Mouse (Mus musculus): ENCODE results near the gene Myo16. TPM values are rescaled to one million over a fixed set of nuclear protein-coding genes. Genes with fewer than 3 reads are reported as not detected.

Gene Myo16
- polyA plus RNA-seq, 1 experiment from 2014 or later = not detected

DNA sequence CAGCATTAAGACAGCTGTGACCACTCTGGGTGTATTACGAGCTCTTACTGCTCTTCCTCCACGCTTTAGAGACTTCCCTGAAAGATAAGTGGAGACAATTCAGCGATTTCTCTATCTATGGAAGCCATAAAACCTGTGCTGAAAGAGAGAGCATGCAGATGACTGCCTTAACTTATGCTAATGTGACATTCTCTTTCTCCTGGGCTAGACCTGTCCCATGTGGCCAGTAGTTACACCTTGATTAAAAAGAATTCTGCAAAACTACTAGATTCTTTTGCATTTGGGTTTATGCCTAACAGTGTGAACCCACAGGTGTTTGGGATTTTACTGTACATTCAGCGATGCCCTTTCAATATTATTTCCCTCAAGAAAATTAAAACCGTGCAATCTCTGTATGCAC lies 328.4 kb downstream of the Myo16 start:
- Histone ChIP-seq H3K4me3 (replicated peaks) (no peak overlapping the region), H3K27me3 (no peaks in the 10 kb centered on the region), H3K4me1 (replicated peaks) (no peaks in the 10 kb centered on the region), H3K4me2 (no peak overlapping the region), H3K9me3 (replicated peaks) (no peaks in the 10 kb centered on the region), H3K9ac (no peak overlapping the region), H3K27ac (no peak overlapping the region), H3K36me3 (no peaks in the 10 kb centered on the region)
- ATAC-seq (ENCODE audit: low read depth) = no peak
- WGBS (ENCODE audit: insufficient replicate concordance) = 54% methylated on average over 5 of the region's 5 CpGs
- no peak for DNase-seq

DNA sequence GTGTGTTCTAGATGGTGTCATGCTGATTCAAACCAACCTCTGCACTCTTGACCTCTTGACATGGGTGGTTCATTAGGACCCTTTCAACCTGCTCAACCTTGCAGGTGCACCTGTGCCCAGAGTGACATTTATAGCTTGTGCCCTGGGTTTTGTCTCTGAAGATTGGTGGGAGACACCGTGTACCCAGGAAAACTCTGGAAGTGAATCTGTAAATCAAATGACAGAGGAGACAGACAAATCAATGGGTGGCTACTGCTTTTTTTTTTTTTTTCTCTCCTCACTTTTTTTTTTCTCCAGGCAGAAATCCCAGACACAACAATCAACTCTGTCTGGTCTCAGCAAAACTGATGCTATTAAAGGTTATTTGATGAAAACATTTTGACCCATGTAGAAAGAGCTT lies 329.2 kb downstream of the Myo16 start:
- Histone ChIP-seq H3K36me3 (no peaks in the 10 kb centered on the region), H3K4me2 (no peak overlapping the region), H3K9me3 (replicated peaks) (no peaks in the 10 kb centered on the region), H3K27ac (no peak overlapping the region), H3K4me1 (replicated peaks) (no peaks in the 10 kb centered on the region), H3K9ac (no peak overlapping the region), H3K27me3 (no peaks in the 10 kb centered on the region), H3K4me3 (replicated peaks) (no peak overlapping the region)
- no peak for ATAC-seq (ENCODE audit: low read depth)
- DNase-seq = no peak
- WGBS (ENCODE audit: insufficient replicate concordance) = 55% methylated on average over 1 of the region's 1 CpGs

DNA sequence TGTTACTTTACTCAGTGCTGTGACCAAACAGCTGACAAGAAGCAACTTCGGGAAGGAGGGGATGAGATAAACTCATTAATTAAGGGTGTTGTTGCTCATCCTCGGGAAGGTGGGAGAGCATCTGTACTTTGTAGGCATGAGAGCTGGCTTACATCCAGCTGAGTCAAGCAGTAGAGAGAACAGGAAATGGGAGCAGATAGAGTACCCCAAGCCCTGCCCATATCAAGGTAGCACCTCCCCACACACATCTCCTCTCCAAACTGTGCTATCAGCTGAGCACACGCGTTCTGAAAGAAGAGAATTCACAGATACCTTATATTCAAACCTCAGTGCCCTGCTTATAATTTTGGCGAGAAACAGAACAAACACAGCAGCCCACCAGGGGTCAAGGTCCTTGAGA lies 330.1 kb downstream of the Myo16 start:
- WGBS (ENCODE audit: insufficient replicate concordance) = 36% methylated on average over 5 of the region's 5 CpGs
- Histone ChIP-seq H3K36me3 (no peaks in the 10 kb centered on the region), H3K27me3 (no peaks in the 10 kb centered on the region), H3K4me2 (no peak overlapping the region), H3K9ac (no peak overlapping the region), H3K4me1 (replicated peaks) (no peaks in the 10 kb centered on the region), H3K27ac (no peak overlapping the region), H3K4me3 (replicated peaks) (no peak overlapping the region), H3K9me3 (replicated peaks) (no peaks in the 10 kb centered on the region)
- ATAC-seq (ENCODE audit: low read depth) = no peak
- DNase-seq = no peak

DNA sequence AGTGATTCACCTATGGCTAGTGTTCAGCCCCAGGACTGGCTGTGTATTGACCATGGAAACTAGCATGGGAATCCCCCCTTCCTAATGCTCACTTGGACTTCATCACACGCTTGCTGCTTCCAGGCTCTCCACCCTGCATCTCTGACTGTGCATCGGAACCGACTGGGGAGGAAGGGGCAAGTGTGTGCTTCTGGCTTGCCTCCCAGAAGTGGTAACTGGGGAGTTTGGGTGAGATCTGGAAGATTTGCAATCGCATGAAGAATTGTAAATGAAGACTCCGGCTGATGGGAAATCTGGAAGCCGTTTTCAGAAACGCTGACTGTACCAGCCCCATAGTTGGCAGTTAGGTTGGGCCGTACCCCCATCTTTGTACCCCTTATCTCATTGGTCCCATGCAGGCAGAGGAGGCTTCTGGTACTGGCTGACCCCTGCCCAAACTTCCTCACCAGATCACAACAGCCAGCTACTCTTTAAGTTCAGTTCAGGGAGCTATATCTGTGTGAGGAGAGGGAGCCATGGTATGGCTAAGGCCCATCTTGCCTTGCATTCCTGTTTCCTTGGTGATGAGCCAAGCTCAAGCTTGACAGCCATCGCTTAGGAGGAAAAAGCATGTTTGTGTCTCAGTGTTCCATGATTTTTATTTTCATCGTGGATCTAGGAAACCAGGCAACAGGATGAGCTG lies 336.2 kb downstream of the Myo16 start:
- Histone ChIP-seq H3K36me3 (no peaks in the 10 kb centered on the region), H3K9me3 (replicated peaks) (no peaks in the 10 kb centered on the region), H3K27ac (no peak overlapping the region), H3K4me2 (no peak overlapping the region), H3K4me3 (replicated peaks) (no peak overlapping the region), H3K27me3 (no peaks in the 10 kb centered on the region), H3K9ac (no peak overlapping the region), H3K4me1 (replicated peaks) (no peaks in the 10 kb centered on the region)
- WGBS (ENCODE audit: insufficient replicate concordance) = 73% methylated on average over 10 of the region's 10 CpGs
- ATAC-seq (ENCODE audit: low read depth) (no peak), DNase-seq (no peak)

DNA sequence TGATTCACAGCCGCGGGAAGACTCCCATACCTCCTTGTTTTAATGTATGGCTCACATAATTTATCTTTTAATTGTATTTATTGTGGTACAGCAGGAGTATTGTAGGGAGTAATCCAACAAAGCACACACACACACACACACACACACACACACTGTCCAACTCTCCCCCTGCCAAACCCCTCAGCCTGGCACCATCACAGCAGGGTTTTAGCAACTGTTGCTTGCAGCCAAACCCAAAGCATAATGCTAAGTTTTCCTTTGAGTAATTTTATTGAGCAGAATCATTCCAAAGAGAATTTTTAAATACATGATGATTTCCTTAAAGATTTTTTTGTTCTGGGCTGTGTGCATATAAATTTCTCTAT lies 336.7 kb downstream of the Myo16 start:
- no peaks in the 10 kb centered on the region for H3K9me3 ChIP-seq (replicated peaks)
- no peak overlapping the region for H3K4me3 ChIP-seq (replicated peaks)
- H3K27me3 ChIP-seq = no peaks in the 10 kb centered on the region
- no peaks in the 10 kb centered on the region for H3K4me1 ChIP-seq (replicated peaks)
- H3K9ac ChIP-seq = no peak overlapping the region
- DNase-seq (no peak), ATAC-seq (ENCODE audit: low read depth) (no peak)
- no peak overlapping the region for H3K4me2 ChIP-seq
- H3K36me3 ChIP-seq = no peaks in the 10 kb centered on the region
- H3K27ac ChIP-seq = no peak overlapping the region
- WGBS (ENCODE audit: insufficient replicate concordance) = 71% methylated on average over 2 of the region's 2 CpGs

DNA sequence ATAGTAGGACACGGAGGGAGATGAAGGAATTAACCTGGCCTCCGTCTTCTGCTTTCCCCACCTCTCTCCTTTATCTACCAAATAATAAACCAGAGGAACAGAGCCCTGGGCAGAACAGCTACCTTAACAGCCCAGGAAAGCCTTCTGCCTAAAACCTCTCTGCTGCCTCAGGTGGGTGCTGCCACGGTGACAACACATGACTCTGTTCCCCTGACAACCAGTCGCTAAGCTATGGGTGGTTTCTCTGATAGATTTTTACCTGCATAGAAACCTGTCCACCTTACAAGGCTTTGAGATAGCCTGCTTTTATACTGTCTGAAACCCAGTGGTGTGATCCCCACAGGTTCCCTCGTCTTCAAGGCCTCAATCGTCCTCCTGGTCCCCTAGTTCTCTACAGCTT lies 337.2 kb downstream of the Myo16 start:
- Histone ChIP-seq H3K27ac (no peak overlapping the region), H3K4me3 (replicated peaks) (no peak overlapping the region), H3K4me2 (no peak overlapping the region), H3K36me3 (no peaks in the 10 kb centered on the region), H3K4me1 (replicated peaks) (no peaks in the 10 kb centered on the region), H3K9ac (no peak overlapping the region), H3K27me3 (no peaks in the 10 kb centered on the region), H3K9me3 (replicated peaks) (no peaks in the 10 kb centered on the region)
- DNase-seq (no peak), ATAC-seq (ENCODE audit: low read depth) (no peak)
- 62% methylated on average over 6 of the region's 6 CpGs for WGBS (ENCODE audit: insufficient replicate concordance)

DNA sequence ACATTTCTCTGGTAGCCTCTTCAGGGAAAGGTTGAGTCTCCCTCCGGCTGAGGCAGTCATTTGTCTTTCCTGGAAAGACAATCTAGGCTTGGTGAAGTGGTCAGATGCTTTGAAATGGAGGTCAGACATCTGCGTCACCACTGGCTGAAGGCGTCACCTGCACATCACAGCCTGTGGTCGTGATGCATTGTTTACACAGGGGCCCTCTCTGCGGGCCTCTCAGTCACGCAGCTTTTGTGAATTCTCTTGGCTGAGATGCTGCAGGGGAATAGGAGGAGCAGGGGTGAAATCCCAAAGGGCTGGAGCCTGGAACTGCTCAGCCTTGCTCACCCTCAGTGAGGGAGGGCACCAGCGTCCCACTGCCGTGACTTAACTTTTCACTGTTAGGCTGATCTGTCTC lies 346.1 kb downstream of the Myo16 start:
- Histone ChIP-seq H3K9ac (no peak overlapping the region), H3K4me1 (replicated peaks) (no peaks in the 10 kb centered on the region), H3K36me3 (no peaks in the 10 kb centered on the region), H3K4me3 (replicated peaks) (no peak overlapping the region), H3K27ac (no peak overlapping the region), H3K4me2 (no peak overlapping the region), H3K27me3 (no peaks in the 10 kb centered on the region), H3K9me3 (replicated peaks) (no peaks in the 10 kb centered on the region)
- 35% methylated on average over 8 of the region's 8 CpGs for WGBS (ENCODE audit: insufficient replicate concordance)
- no peak for DNase-seq
- ATAC-seq (ENCODE audit: low read depth) = no peak

DNA sequence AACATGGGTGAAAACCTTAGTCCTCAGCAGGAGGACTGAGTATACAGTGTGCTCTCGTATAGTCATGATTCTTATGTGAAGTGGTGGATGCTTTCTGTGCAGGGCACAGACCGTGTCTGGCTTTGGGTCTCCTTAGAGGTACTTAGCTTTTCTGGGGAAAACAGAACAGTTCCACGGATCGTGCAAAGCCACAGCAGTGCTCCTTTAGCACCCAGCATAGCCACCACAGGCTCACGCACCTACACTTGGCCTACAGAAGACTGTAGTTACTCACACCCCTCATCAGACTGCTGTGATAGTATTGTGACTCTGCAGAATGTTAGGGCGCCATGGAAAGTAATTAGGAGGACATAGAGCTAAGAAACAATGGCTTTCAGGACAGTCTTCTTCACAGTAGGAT lies 346.8 kb downstream of the Myo16 start:
- DNase-seq = no peak
- no peaks in the 10 kb centered on the region for H3K27me3 ChIP-seq
- H3K27ac ChIP-seq = no peak overlapping the region
- H3K9ac ChIP-seq = no peak overlapping the region
- no peaks in the 10 kb centered on the region for H3K4me1 ChIP-seq (replicated peaks)
- no peak for ATAC-seq (ENCODE audit: low read depth)
- no peaks in the 10 kb centered on the region for H3K36me3 ChIP-seq
- H3K9me3 ChIP-seq (replicated peaks) = no peaks in the 10 kb centered on the region
- no peak overlapping the region for H3K4me3 ChIP-seq (replicated peaks)
- WGBS (ENCODE audit: insufficient replicate concordance) = 66% methylated on average over 6 of the region's 6 CpGs
- H3K4me2 ChIP-seq = no peak overlapping the region

DNA sequence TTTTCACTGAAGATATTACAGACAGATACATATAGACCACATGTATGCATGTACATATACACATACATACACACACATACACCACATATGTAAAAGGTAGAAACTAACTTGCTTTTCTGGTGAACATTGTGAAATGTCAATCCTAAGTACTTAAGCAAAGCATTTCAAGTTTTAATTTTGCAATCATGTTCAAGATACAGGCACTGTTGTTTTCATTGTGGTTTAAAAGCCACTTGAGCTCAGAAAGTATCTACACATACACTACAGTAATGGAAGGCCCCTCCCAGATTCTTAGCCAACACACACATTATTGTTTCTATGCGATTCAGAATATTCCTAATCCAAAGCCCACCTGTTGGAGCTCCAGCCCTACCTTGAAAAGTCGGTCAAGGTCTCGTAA lies 348.0 kb downstream of the Myo16 start:
- H3K27me3 ChIP-seq = no peaks in the 10 kb centered on the region
- no peak overlapping the region for H3K27ac ChIP-seq
- ATAC-seq (ENCODE audit: low read depth) = no peak
- 67% methylated on average over 3 of the region's 3 CpGs for WGBS (ENCODE audit: insufficient replicate concordance)
- H3K9ac ChIP-seq = no peak overlapping the region
- H3K4me3 ChIP-seq (replicated peaks) = no peak overlapping the region
- H3K4me2 ChIP-seq = no peak overlapping the region
- no peak for DNase-seq
- H3K36me3 ChIP-seq = no peaks in the 10 kb centered on the region
- H3K4me1 ChIP-seq (replicated peaks) = no peaks in the 10 kb centered on the region
- H3K9me3 ChIP-seq (replicated peaks) = no peaks in the 10 kb centered on the region

DNA sequence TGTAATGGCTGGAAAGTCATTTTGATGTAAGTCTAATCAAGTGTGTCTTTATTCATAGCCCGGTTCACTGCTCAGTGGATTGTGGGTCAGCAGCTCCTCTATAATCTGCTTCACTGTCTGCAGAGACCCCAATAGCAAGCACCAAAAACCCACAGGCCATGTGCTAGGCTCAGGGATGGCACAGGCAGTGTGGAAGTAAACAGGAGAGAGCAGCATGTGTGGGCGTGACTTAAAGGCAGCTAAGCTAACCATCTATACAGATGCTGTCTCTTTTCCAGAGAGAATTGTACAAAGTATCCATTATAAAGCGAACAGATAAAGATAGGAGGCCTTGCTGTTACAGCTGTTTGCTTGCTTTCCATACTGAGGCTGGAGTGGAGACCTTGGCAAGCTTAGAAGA lies 358.4 kb downstream of the Myo16 start:
- Histone ChIP-seq H3K27ac (no peak overlapping the region), H3K4me1 (replicated peaks) (no peaks in the 10 kb centered on the region), H3K27me3 (no peaks in the 10 kb centered on the region), H3K4me3 (replicated peaks) (no peak overlapping the region), H3K9ac (no peak overlapping the region), H3K4me2 (no peak overlapping the region), H3K36me3 (no peaks in the 10 kb centered on the region), H3K9me3 (replicated peaks) (no peaks in the 10 kb centered on the region)
- WGBS (ENCODE audit: insufficient replicate concordance) = 57% methylated on average over 3 of the region's 3 CpGs
- no peak for DNase-seq
- no peak for ATAC-seq (ENCODE audit: low read depth)

DNA sequence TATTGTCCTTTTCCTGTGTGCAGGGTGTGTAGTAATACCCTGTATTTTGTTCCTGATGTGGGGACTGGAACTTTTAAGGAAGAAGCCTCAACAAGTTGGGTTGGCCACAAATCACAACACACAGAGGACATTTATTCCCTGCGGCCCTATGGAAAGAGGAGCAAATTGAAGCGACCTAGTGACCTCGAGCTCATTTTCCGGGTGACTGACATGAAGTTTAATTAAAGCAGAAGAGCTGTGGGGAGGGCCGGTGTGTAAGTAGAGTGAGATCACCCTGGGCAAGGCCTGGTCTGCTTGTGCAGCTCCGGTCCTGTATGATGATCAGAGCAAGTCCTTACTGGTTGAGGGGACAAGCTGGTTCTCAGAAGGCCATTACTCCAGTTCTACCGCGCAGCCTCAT lies 363.7 kb downstream of the Myo16 start:
- Histone ChIP-seq H3K27me3 (no peaks in the 10 kb centered on the region), H3K27ac (no peak overlapping the region), H3K4me2 (no peak overlapping the region), H3K36me3 (no peaks in the 10 kb centered on the region), H3K4me1 (replicated peaks) (no peaks in the 10 kb centered on the region), H3K9ac (no peak overlapping the region), H3K9me3 (replicated peaks) (no peaks in the 10 kb centered on the region), H3K4me3 (replicated peaks) (no peak overlapping the region)
- 68% methylated on average over 8 of the region's 8 CpGs for WGBS (ENCODE audit: insufficient replicate concordance)
- no peak for DNase-seq
- no peak for ATAC-seq (ENCODE audit: low read depth)

DNA sequence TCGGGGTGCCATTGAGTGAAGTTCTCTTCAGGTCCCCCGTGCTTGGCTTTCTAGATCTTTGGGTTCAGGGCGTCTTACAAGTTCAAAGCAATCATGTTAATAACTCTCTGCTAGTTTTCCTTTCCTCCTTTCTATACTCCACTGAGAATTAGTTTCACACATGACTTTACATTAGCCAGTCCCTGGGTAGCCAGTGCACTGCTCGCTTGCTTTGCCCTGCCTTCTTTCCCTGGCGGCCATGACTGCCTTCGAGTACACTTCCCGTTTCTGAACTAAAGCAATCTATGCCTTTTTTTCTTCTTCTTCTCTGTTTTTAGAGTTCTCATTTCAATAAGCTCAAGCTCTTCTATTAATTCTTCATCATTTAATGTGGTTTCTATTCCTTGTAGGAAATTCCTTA lies 365.6 kb downstream of the Myo16 start:
- H3K4me3 ChIP-seq (replicated peaks) = no peak overlapping the region
- WGBS (ENCODE audit: insufficient replicate concordance) = 43% methylated on average over 7 of the region's 7 CpGs
- H3K36me3 ChIP-seq = no peaks in the 10 kb centered on the region
- no peak overlapping the region for H3K27ac ChIP-seq
- H3K9ac ChIP-seq = no peak overlapping the region
- H3K4me2 ChIP-seq = no peak overlapping the region
- H3K4me1 ChIP-seq (replicated peaks) = no peaks in the 10 kb centered on the region
- no peak for ATAC-seq (ENCODE audit: low read depth)
- no peaks in the 10 kb centered on the region for H3K9me3 ChIP-seq (replicated peaks)
- no peak for DNase-seq
- H3K27me3 ChIP-seq = no peaks in the 10 kb centered on the region
